Mouse (Mus musculus) midbrain, embryonic 10.5 days (tissue): ENCODE results near the gene Dcpp3. TPM values are rescaled to one million over a fixed set of nuclear protein-coding genes. Genes with fewer than 3 reads are reported as not detected.
"Not testable (repeated sequence)": the region's sequence is repeated elsewhere in the genome, so short reads cannot be mapped to it uniquely, and the experiment has no call there.

Experiments
- DNase-seq: peaks from one replicate; pipeline ENCODE4 v3.0.0-alpha.2; 2017; ENCODE audit warnings: low spot score
- H3K27ac ChIP-seq: fragments of 300-500 bp; sonication (generic); replicated peaks from 2 replicates; pipeline ENCODE4 v1.5.1; 2016; ENCODE audit warnings: mild to moderate bottlenecking
- H3K27me3 ChIP-seq: fragments of 300-500 bp; sonication (generic); 2 replicates; pipeline ENCODE4 v1.6.1; 2016; ENCODE audit warnings: low read depth, mild to moderate bottlenecking; ENCODE audit not compliant: poor library complexity, severe bottlenecking
- H3K36me3 ChIP-seq: fragments of 300-500 bp; sonication (generic); 2 replicates; pipeline ENCODE4 v1.6.1; 2016; ENCODE audit warnings: mild to moderate bottlenecking, moderate library complexity
- H3K4me1 ChIP-seq: fragments of 300-500 bp; sonication (generic); 2 replicates; pipeline ENCODE4 v1.6.1; 2016
- H3K4me3 ChIP-seq: fragments of 300-500 bp; sonication (generic); 2 replicates; pipeline ENCODE4 v1.5.1; 2016; ENCODE audit warnings: mild to moderate bottlenecking, moderate library complexity
- H3K9me3 ChIP-seq: fragments of 300-500 bp; sonication (generic); replicated peaks from 2 replicates; pipeline ENCODE4 v1.6.1; 2016; ENCODE audit warnings: mild to moderate bottlenecking
- WGBS: fragments of 180-500 bp; shearing (Covaris S2); methylation state at CpG from one replicate; pipeline ENCODE4 v1.1.7; 2016; 5-methylcytosine and 5-hydroxymethylcytosine counted together
- polyA plus RNA-seq: library from polyadenylated mRNA; unstranded; fragments of >200 nt; fragmentation: Nextera tagmentation; extraction: Ambion mirVana; gene quantifications from 2 replicates; pipeline ENCODE4 v1.2.1, GENCODE M21; 2016

Dcpp3 gene
- not detected in 2 replicates for polyA plus RNA-seq

DNA sequence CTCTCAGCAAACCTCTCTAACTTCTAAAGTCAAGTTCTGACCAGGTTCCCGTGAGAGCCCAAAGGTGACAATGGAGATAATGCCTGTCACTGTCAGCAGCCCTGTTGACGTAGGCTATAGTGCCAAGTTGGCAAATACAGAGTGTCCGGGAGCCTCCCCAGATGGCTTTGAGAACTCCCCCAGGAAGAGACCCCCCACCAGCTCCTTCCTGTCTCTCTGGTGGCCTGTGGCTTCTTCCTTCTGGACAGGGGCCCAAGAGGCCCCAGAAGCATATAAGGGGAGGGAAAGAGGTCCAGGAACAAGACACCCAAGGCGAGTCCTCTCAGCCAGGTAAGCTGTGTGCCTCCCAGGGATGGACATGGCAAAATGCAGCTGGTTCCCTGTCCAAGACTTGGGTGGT, at the start of gene Dcpp3:
Dcpp3 (plus strand) TSS at position 301 of the 400 bp plus-strand sequence.
- not testable (repeated sequence) for H3K9me3 ChIP-seq, H3K27me3 ChIP-seq, H3K27ac ChIP-seq, H3K4me3 ChIP-seq, H3K36me3 ChIP-seq, H3K4me1 ChIP-seq, DNase-seq
- 83% methylated on average over 4 of the region's 4 CpGs for WGBS

- Histone ChIP-seq H3K36me3 (no peaks in the 10 kb centered on the region), H3K27me3 (no peaks in the 10 kb centered on the region), H3K4me1 (no peaks in the 10 kb centered on the region), H3K9me3 (no peaks in the 10 kb centered on the region), H3K4me3 (no peak within 1 kb of the TSS), H3K27ac (no peak within 1 kb of the TSS)
- no peak for DNase-seq
- 86% methylated on average over 15 of the region's 15 CpGs for WGBS
Measured at GRCm38 (mm10) chr17:23867756-23868155, 49.5 kb upstream of the Dcpp3 start, which contains the start of gene Prss21. Gene Prss21, plus strand, starts transcription at chr17:23868056.

DNA sequence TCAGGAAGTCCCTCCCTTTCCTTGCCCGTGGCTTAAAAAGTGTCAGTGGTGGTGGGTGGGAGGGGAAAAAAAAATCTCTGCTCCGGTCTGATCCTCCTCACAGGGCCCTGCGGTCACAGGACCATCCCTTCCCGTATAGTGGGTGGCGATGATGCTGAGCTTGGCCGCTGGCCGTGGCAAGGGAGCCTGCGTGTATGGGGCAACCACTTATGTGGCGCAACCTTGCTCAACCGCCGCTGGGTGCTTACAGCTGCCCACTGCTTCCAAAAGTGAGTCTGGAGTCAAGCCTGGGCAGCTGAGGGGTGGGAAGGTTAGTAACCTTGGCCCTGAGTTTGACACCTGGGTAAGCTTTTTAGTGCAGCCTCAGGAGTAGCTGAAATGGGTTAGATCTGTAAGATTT, 48.7 kb upstream of the Dcpp3 start:
- Histone ChIP-seq H3K27me3 (no peaks in the 10 kb centered on the region), H3K9me3 (no peaks in the 10 kb centered on the region), H3K4me1 (no peaks in the 10 kb centered on the region), H3K27ac (no peak overlapping the region), H3K36me3 (no peaks in the 10 kb centered on the region), H3K4me3 (no peak overlapping the region)
- WGBS: 87% methylated on average over 11 of the region's 11 CpGs
- DNase-seq: no peak

GRCm38 (mm10) chr17:23873884-23874856, 43.1 kb upstream of the Dcpp3 start:
- no peaks in the 10 kb centered on the region for H3K9me3 ChIP-seq
- peaks cover 8% of the 10 kb centered on the region for H3K4me1 ChIP-seq
- WGBS: 55% methylated on average over 8 of the region's 8 CpGs
- no peak overlapping the region; the same call in 1 of the 2 replicates for H3K27ac ChIP-seq
- no peaks in the 10 kb centered on the region for H3K36me3 ChIP-seq
- no peaks in the 10 kb centered on the region for H3K27me3 ChIP-seq
- no peak overlapping the region for H3K4me3 ChIP-seq
- DNase-seq: peak; percentile 62

GRCm38 (mm10) chr17:23876741-23877140, 40.5 kb upstream of the Dcpp3 start:
- Histone ChIP-seq H3K27ac (no peak overlapping the region), H3K9me3 (no peaks in the 10 kb centered on the region), H3K4me1 (peaks cover 8% of the 10 kb centered on the region), H3K4me3 (no peak overlapping the region), H3K36me3 (no peaks in the 10 kb centered on the region), H3K27me3 (no peaks in the 10 kb centered on the region)
- WGBS: 66% methylated on average over 3 of the region's 3 CpGs
- no peak for DNase-seq

GRCm38 (mm10) chr17:23877166-23877565, 40.1 kb upstream of the Dcpp3 start:
- Histone ChIP-seq H3K27ac (no peak overlapping the region), H3K27me3 (no peaks in the 10 kb centered on the region), H3K4me3 (no peak overlapping the region), H3K36me3 (no peaks in the 10 kb centered on the region), H3K9me3 (no peaks in the 10 kb centered on the region), H3K4me1 (peaks cover 8% of the 10 kb centered on the region)
- no peak for DNase-seq
- WGBS: 93% methylated on average over 2 of the region's 2 CpGs

- H3K4me1 ChIP-seq, H3K9me3 ChIP-seq, H3K36me3 ChIP-seq, DNase-seq, H3K27me3 ChIP-seq, H3K27ac ChIP-seq, H3K4me3 ChIP-seq: not testable (repeated sequence)
- WGBS: 79% methylated on average over 4 of the region's 4 CpGs
Measured at GRCm38 (mm10) chr17:23880576-23880975, 36.7 kb upstream of the Dcpp3 start, which contains the start of the genes Dcpp1 and Dcpp2. Gene Dcpp1, plus strand, starts transcription at chr17:23880876. Gene Dcpp2, plus strand, starts transcription at chr17:23880880.

- no peaks in the 10 kb centered on the region for H3K36me3 ChIP-seq
- peak overlapping the region; percentile 62 for H3K4me3 ChIP-seq
- no peaks in the 10 kb centered on the region for H3K9me3 ChIP-seq
- peaks cover 6% of the 10 kb centered on the region; the same call in 1 of the 2 replicates for H3K27me3 ChIP-seq
- H3K4me1 ChIP-seq: peaks cover 25% of the 10 kb centered on the region
- peak; percentile 94 for DNase-seq
- H3K27ac ChIP-seq: peak overlapping the region; percentile 91
- under 1% methylated on average over 29 of the region's 29 CpGs for WGBS
Measured at GRCm38 (mm10) chr17:23924531-23925007, 7.3 kb downstream of the Dcpp3 start.

- DNase-seq: peak; percentile 71
- Histone ChIP-seq H3K4me3 (peak overlapping the region; percentile 62), H3K4me1 (peaks cover 25% of the 10 kb centered on the region), H3K9me3 (no peaks in the 10 kb centered on the region), H3K36me3 (no peaks in the 10 kb centered on the region), H3K27ac (peak overlapping the region; percentile 91), H3K27me3 (peaks cover 6% of the 10 kb centered on the region; the same call in 1 of the 2 replicates)
- under 1% methylated on average over 14 of the region's 14 CpGs for WGBS
Measured at GRCm38 (mm10) chr17:23925090-23925493, 7.8 kb downstream of the Dcpp3 start.

DNA sequence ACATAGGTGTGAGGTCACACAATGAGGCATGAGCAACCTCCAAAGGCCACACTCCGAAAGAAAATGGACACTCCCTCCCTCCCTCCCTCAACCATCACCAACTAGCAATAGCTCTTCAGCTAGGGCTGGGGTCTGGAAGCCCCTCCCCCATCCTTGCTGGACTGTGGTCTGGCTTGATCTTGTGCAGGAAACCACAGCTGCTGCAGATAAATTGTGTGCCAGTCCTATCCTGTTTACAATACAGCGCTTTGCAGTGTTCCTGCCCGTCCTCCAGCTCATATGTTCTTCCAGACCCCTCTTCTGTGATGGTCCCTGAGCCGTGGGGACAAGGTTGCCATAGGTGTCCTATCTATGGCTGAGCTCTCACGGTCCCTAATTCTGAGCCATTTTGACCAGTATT, 13.9 kb downstream of the Dcpp3 start:
- WGBS: 84% methylated on average over 5 of the region's 5 CpGs
- Histone ChIP-seq H3K4me1 (peaks cover 7% of the 10 kb centered on the region; the same call in 1 of the 2 replicates), H3K9me3 (no peaks in the 10 kb centered on the region), H3K27me3 (peaks cover 6% of the 10 kb centered on the region; the same call in 1 of the 2 replicates), H3K36me3 (no peaks in the 10 kb centered on the region), H3K4me3 (no peak overlapping the region), H3K27ac (no peak overlapping the region)
- no peak for DNase-seq

- H3K36me3 ChIP-seq: no peaks in the 10 kb centered on the region
- no peaks in the 10 kb centered on the region for H3K27me3 ChIP-seq
- H3K4me3 ChIP-seq: no peak within 1 kb of the TSS
- H3K27ac ChIP-seq: no peak within 1 kb of the TSS
- no peaks in the 10 kb centered on the region for H3K4me1 ChIP-seq
- H3K9me3 ChIP-seq: no peaks in the 10 kb centered on the region
- DNase-seq: no peak
Measured at GRCm38 (mm10) chr17:23941372-23941771, 24.1 kb downstream of the Dcpp3 start, which contains the start of gene Sbp. Gene Sbp, plus strand, starts transcription at chr17:23941672.

DNA sequence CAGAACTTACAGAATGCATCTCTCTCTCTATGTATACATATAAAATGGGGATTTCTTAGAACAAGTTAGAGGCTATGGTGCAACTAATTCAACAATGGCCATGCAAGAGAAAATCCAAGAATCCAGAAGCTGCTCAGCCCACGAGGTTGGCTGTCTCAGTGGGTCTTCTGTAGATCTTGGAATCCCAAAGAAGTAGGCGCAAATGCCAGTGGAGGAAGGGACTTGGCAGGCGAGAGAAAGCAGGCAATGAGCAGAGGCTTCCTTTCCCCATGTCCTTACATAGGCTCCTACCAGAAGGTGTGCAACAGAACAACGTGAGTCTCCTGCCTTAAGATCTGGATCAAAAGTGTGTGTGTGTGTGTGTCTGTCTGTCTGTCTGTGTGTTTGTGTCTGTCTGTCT, 30.2 kb downstream of the Dcpp3 start:
- H3K36me3 ChIP-seq, H3K4me3 ChIP-seq, H3K27me3 ChIP-seq, H3K9me3 ChIP-seq, H3K4me1 ChIP-seq, H3K27ac ChIP-seq, DNase-seq: not testable (repeated sequence)
- WGBS: 90% methylated on average over 4 of the region's 4 CpGs

- no peaks in the 10 kb centered on the region for H3K9me3 ChIP-seq
- H3K27ac ChIP-seq: no peak overlapping the region
- H3K4me1 ChIP-seq: no peaks in the 10 kb centered on the region
- no peaks in the 10 kb centered on the region for H3K27me3 ChIP-seq
- DNase-seq: no peak
- no peak overlapping the region for H3K4me3 ChIP-seq
- H3K36me3 ChIP-seq: no peaks in the 10 kb centered on the region
- 75% methylated on average over 2 of the region's 2 CpGs for WGBS
Measured at GRCm38 (mm10) chr17:23949068-23949467, 31.8 kb downstream of the Dcpp3 start.
